Mouse (Mus musculus): ENCODE measurements at regions not wholly inside any gene's neighbourhood (a gene's known extent, or its start where the extent isn't known, plus 50 kb on each side); places are given as distances from the start of the nearest gene placed in this dataset.

GRCm38 (mm10) chr1:190239796-190240195 lies 69.3 kb upstream of the Prox1 start:
- Histone ChIP-seq H3K4me3 (ENCODE audit: low read depth, low read length) (no peak overlapping the region), H3K27me3 (ENCODE audit: insufficient read depth, low read length) (peaks cover 10% of the 10 kb centered on the region), H3K9me3 (ENCODE audit: low read length) (no peaks in the 10 kb centered on the region), H3K27ac (ENCODE audit: low read depth, low read length) (no peak overlapping the region), H3K36me3 (ENCODE audit: insufficient read depth) (no peaks in the 10 kb centered on the region), H3K9ac (no peak overlapping the region), H3K4me2 (ENCODE audit: low read depth) (no peak overlapping the region), H3K4me1 (ENCODE audit: insufficient read depth) (no peaks in the 10 kb centered on the region)
- no peak for TF ChIP-seq CTCF (IDR thresholded peaks at IDR 0.05; ENCODE audit: low read depth)
- DNase-seq: no peak
- ATAC-seq: no peak
- 70% methylated on average over 6 of the region's 6 CpGs for WGBS

- Histone ChIP-seq H3K4me2 (ENCODE audit: low read depth) (no peak overlapping the region), H3K9me3 (ENCODE audit: low read length) (no peaks in the 10 kb centered on the region; the same call in 1 of the 2 replicates), H3K36me3 (ENCODE audit: insufficient read depth) (no peaks in the 10 kb centered on the region), H3K27me3 (ENCODE audit: insufficient read depth, low read length) (no peaks in the 10 kb centered on the region; the same call in 1 of the 2 replicates), H3K4me1 (ENCODE audit: insufficient read depth) (no peaks in the 10 kb centered on the region), H3K4me3 (ENCODE audit: low read depth, low read length) (no peak overlapping the region), H3K27ac (ENCODE audit: low read depth, low read length) (no peak overlapping the region), H3K9ac (no peak overlapping the region)
- no peak for TF ChIP-seq CTCF (IDR thresholded peaks at IDR 0.05; ENCODE audit: low read depth)
- ATAC-seq: no peak
- no peak for DNase-seq
- WGBS: 41% methylated on average over 5 of the region's 5 CpGs
Observed at GRCm38 (mm10) chr1:190230866-190231265, 60.4 kb upstream of the Prox1 start.

GRCm38 (mm10) chr1:190220417-190220816 lies 49.9 kb upstream of the Prox1 start:
- no peaks in the 10 kb centered on the region for H3K4me1 ChIP-seq (ENCODE audit: insufficient read depth)
- no peak; the same call in 1 of the 2 replicates for TF ChIP-seq CTCF (IDR thresholded peaks at IDR 0.05; ENCODE audit: low read depth)
- H3K4me3 ChIP-seq (ENCODE audit: low read depth, low read length): no peak overlapping the region
- no peak overlapping the region for H3K9ac ChIP-seq
- H3K27ac ChIP-seq (ENCODE audit: low read depth, low read length): no peak overlapping the region
- 26% methylated on average over 9 of the region's 9 CpGs for WGBS
- H3K36me3 ChIP-seq (ENCODE audit: insufficient read depth): no peaks in the 10 kb centered on the region
- no peak overlapping the region for H3K4me2 ChIP-seq (ENCODE audit: low read depth)
- peak; percentile 82 for ATAC-seq
- H3K27me3 ChIP-seq (ENCODE audit: insufficient read depth, low read length): peaks cover 25% of the 10 kb centered on the region
- DNase-seq: peak; percentile 80
- peaks cover 8% of the 10 kb centered on the region for H3K9me3 ChIP-seq (ENCODE audit: low read length)

Small RNA genes in the stretch of these regions (microRNA-seq; reads per million reads assigned to microRNA genes)
- gene Gm47294: 0 reads per million in 2 experiments

Data from forebrain, postnatal 0 days (tissue).